Mouse (Mus musculus) granulocyte monocyte progenitor cell, adult 5-6 weeks (primary cell): Measurements from ENCODE around the gene Med9. TPM values are rescaled to one million over a fixed set of nuclear protein-coding genes. Genes with fewer than 3 reads are reported as not detected.
A peak's percentile ranks its signal among the peaks of the same experiment; 100 is the strongest.
"Not testable (repeated sequence)": the region's sequence is repeated elsewhere in the genome, so short reads cannot be mapped to it uniquely, and the experiment has no call there.

Experiments used
- ATAC-seq: replicated peaks from 2 replicates; pipeline ENCODE4 v1.8.0; 2016; ENCODE audit warnings: mild to moderate bottlenecking, moderate TSS enrichment, inconsistent platforms; ENCODE audit not compliant: poor library complexity, severe bottlenecking
- total RNA-seq, 2 experiments: library from RNA; stranded (forward) in 1 of 2; stranded (reverse) in 1 of 2; fragments of 200-712, 200-1000 nt in 1 of 2; fragments of >200 nt in 1 of 2; fragmentation: Nextera tagmentation in 1 of 2; gene quantifications; 2 replicates each; pipeline ENCODE4 v1.2.3; 2014 to 2017

The Med9 gene
- total RNA-seq, 2 experiments from 2014 or later: 19.1 to 28.3 TPM

GRCm38 (mm10) chr11:59941391-59941790 lies 6.6 kb upstream of the Med9 start:
- peak; percentile 92 for ATAC-seq

GRCm38 (mm10) chr11:59944855-59945254 lies 3.2 kb upstream of the Med9 start:
- not testable (repeated sequence) for ATAC-seq

- ATAC-seq: no peak
Observed at GRCm38 (mm10) chr11:59948401-59948767, 378 bp downstream of the Med9 start.

GRCm38 (mm10) chr11:59952892-59953291 lies 4.9 kb downstream of the Med9 start:
- no peak for ATAC-seq

- no peak for ATAC-seq
Observed at GRCm38 (mm10) chr11:59956749-59957148, 8.7 kb downstream of the Med9 start.

GRCm38 (mm10) chr11:59959453-59959852 lies 11.4 kb downstream of the Med9 start:
- ATAC-seq: no peak

GRCm38 (mm10) chr11:59960476-59961337 lies 12.7 kb downstream of the Med9 start:
- ATAC-seq: no peak

- ATAC-seq: no peak
Observed at GRCm38 (mm10) chr11:59961338-59961875, 13.4 kb downstream of the Med9 start.

GRCm38 (mm10) chr11:59962590-59962989 lies 14.6 kb downstream of the Med9 start:
- ATAC-seq: no peak

GRCm38 (mm10) chr11:59963364-59964162 lies 15.6 kb downstream of the Med9 start:
- ATAC-seq: no peak; the same call in 1 of the 2 replicates

GRCm38 (mm10) chr11:59964163-59964758 lies 16.3 kb downstream of the Med9 start:
- no peak for ATAC-seq

GRCm38 (mm10) chr11:59964818-59965217 lies 16.8 kb downstream of the Med9 start, which contains the start of gene Rasd1:
Gene Rasd1, minus strand, starts transcription at chr11:59964944.
- ATAC-seq: peak; percentile 87

- peak; percentile 79 for ATAC-seq
Observed at GRCm38 (mm10) chr11:59965227-59966101, 17.5 kb downstream of the Med9 start.

GRCm38 (mm10) chr11:59966102-59966483 lies 18.1 kb downstream of the Med9 start:
- ATAC-seq: no peak

GRCm38 (mm10) chr11:59967765-59968164 lies 19.8 kb downstream of the Med9 start:
- ATAC-seq: no peak

GRCm38 (mm10) chr11:59970780-59971179 lies 22.8 kb downstream of the Med9 start:
- no peak for ATAC-seq

GRCm38 (mm10) chr11:59971691-59972090 lies 23.7 kb downstream of the Med9 start:
- ATAC-seq: no peak

- no peak for ATAC-seq
Observed at GRCm38 (mm10) chr11:59973389-59973788, 25.4 kb downstream of the Med9 start.

- ATAC-seq: no peak
Observed at GRCm38 (mm10) chr11:59975241-59975640, 27.2 kb downstream of the Med9 start.

GRCm38 (mm10) chr11:59977831-59978230 lies 29.8 kb downstream of the Med9 start:
- no peak for ATAC-seq
